Mouse (Mus musculus) layer of hippocampus, adult 9-10 months (tissue): ENCODE measurements at regions not wholly inside any gene's neighbourhood (a gene's known extent, or its start where the extent isn't known, plus 50 kb on each side); places are given as distances from the start of the nearest gene placed in this dataset.

ENCODE experiments used
- DNase-seq: peaks from one replicate; pipeline ENCODE4 v3.0.0; 2022; ENCODE audit warnings: low spot score

DNA sequence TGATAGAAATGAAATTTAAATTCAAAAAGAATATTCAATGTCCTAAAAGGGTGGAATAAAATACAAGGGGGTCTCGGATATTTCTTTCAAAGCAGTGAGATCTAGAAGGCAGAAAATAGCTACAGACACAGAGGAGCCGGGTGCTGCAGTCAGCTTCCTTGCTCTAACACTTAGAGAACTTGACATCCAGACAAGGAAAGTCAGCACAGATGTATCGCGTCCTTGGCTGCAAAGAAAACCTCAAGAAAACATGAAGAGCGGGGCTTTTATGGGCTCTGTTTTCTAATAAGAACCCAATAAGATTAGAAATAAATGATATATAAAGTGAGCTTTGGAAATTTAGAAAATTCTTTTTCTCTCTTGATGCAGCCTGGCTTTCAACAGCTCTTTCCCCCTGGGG is 53.1 kb upstream of the Glis3 start:
- no peak for DNase-seq

DNA sequence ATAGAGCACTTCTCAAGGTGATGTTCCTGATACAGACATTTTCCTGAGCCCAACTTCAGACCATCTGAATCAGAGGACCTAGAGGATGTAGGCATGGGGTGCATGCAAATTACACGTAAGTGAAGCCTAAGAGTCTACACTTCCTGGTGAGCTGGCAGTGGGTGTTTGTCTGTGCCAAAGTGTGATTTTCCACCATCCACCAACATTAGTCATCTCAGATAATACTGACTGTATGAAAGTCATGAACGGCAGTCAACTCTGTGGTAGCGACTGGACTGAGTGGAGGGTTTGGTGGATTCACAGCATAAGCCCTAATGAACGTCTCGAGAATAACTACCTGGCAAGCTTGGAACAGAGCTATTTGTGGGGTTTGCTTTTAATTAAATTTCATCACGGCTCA is 53.9 kb upstream of the Glis3 start:
- no peak for DNase-seq

GRCm38 (mm10) chr19:28743176-28743793 is 63.4 kb upstream of the Glis3 start:
- no peak for DNase-seq

DNA sequence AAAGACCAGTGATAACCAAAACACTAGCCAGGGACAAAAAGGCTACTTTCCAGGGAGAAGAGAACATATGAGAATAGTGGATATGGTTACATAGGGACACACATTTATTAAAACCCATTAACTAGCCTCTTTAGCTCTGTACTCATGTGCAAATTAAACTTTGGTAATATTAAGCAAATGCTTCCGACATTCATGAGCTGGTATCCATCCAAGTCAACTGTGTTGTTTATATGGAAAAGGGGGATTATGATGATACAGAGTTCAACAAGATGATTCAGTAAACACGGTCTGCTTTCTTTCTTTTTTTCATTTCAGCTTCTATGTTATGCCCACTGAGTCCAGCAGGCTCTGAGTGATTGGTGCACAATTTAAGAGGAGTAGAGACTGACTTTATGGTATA is 65.2 kb upstream of the Glis3 start:
- no peak for DNase-seq

DNA sequence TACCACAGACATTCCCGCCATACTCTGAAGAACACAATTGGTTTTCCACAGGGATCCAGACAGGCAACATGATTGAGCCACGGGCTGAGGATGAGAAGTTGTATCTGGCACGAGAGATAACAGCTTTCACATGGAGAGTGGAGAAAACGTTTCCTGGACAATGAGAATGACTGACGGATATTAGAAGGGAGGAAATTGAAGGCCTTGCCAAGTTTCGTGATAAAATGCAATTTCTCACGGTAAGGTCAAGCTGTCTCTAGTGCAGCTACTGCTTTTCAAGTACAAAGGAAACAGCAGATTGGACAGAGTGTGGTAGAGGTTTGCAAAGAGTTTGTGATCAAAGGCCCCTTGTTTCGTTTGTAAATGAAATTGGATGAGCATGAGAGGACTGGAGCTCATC is 65.7 kb upstream of the Glis3 start:
- DNase-seq, result no peak

DNA sequence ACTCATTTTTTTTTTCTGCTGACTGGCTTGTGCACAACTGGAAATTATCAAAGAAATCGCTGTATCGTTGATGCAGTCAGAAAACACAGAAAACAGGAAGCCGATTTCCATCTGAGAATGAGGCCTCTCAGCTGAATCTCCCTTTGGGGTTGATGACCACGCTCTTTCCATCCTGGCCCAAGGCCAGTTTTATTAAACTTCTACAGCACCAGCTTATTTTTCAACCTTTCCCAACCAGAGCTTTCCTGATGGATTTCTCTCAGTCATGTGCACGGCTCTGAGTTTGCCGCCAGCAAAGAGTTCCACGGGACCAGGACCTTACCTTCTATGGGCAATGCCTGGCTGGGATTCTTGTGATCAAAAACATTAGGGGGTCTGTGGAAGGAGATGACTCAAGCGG is 71.2 kb upstream of the Glis3 start:
- no peak for DNase-seq

DNA sequence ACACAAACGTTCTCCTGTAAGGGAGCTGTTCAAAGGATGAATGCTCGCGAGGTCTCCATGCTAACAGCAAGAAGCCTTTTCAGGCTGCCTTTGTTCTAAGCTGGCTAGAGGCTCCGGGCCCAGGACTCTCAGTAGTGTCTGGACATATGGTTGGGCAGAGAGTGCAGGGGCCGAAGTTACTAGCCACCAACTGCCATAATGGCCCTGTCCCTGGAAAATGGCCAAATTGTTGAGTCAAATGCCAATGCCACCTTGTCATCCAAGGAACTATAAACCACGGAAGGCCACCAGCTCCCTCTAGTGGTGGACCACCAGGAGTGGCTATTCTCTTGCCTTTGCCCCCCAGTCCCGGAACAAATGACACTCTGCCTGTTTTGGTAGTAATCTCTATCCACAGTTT is 76.0 kb upstream of the Slc1a1 start:
- DNase-seq, result peak; percentile 24

DNA sequence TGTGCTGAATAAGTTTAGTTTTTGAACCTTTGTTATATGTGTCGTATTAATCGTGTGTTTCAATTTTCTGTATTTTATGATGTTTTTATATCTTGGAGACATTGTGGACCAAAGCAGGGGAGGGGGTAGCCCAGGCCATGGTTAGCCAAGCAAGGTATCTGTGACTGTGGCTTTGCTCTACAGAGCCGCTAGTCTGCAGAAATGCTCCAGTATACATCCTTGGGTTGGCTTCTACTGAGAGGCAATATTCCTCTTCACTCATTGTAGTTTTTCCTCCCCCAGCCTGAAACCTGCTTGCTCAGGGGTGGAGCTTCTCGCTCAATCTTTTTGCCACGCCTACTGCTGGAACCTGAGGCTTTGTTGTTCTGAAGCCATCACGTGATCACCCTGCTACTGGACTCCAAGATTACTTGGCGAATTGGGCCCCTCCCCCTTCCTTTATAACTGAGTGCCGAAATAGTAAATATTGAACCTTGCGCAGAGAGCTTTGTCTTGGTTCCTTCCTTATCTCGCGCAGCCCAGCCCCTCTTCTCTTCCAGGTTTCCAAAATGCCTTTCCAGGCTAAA is 70.0 kb upstream of the Slc1a1 start:
- no peak for DNase-seq

GRCm38 (mm10) chr19:28768218-28768617 is 66.6 kb upstream of the Slc1a1 start:
- no peak for DNase-seq

GRCm38 (mm10) chr19:28770419-28770818 is 64.4 kb upstream of the Slc1a1 start:
- no peak for DNase-seq

DNA sequence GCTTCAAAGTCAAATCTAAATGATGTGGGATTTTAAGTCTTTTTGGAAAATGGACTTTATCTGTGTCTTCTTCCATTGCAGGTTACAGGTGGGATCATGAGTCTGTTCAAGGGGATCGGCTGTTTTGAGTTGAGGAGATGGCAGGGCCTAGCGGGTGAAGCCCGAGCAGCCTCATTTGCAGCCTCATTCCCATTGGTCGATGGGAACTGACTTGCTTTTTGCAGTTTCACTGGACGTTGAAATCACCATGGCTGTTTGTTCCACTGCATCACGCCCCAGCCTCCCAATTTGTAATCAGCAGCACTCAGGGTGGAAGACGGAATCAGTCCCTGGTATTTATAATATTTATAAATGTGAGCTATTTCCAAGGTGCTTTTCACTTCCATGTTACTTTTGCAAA is 63.0 kb upstream of the Slc1a1 start:
- no peak for DNase-seq

- DNase-seq, result no peak
These were observed 61.8 kb upstream of the Slc1a1 start for GRCm38 (mm10) chr19:28772840-28773570.

DNA sequence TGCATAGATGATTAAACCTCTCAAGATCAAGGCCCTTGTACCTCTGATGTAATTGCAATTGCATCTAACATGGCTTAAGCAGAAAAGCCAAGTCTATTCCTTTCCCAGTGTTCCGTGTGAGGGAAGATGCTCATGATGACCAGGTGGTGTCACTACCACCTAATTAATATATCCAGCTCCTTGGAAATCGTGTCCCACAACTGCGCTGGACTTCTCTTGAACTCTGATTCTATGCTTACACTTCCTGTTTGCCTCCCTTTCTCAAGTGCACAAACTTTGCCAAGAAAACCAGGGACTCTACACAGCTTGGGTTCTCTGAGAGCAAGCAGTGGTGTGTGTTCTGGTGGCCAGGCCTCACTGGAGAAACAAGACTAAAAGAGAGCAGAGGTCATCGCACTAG is 58.0 kb upstream of the Slc1a1 start:
- DNase-seq, result no peak

- no peak for DNase-seq
These were observed 57.2 kb upstream of the Slc1a1 start for GRCm38 (mm10) chr19:28777674-28778073.

DNA sequence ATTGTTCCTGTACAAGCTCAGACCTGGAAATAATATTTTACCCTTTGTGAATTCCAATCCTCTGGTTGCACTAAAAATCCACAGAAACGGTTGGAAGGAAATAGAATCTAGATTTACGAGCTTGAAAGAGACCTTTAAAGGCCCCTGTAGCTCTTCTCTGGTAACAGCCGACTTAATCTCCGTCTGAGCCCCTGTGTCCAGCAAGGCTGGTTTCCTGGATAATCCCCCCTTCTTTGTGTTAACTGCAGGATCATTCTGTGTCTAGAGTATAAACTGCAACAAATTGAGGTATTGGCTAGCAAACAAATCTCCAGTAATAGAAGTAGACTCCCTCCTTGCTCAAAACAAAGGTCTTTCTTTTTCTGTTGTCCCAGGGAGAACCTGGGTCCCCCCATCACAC is 56.5 kb upstream of the Slc1a1 start:
- no peak for DNase-seq

DNA sequence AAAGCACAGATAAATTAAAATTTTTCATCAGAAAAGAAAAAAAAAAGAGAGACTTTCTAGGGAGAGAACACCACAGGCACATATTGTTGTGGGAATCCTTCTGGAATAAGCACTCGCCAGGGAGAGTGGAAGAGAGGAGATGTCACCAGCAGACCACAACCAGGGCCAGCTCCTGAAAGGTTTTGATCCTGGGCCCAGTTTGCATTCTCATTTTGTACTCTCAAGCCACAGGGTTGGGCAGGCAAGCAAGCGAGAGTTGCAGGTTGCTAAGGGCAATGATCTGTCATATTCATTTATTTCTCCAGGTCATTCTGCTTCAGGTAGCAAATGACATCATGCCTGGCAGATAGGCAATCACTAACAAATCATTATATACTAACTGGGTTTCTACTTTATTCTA is 52.9 kb upstream of the Slc1a1 start:
- DNase-seq, result no peak
